Mouse (Mus musculus) ES-Bruce4 (cell line): Measurements from ENCODE around the gene Bckdhb.

ENCODE experiments used
- CTCF ChIP-seq: IDR thresholded peaks from one replicate; pipeline ENCODE4 v1.8.1; 2011; ENCODE audit warnings: low read depth, low read length
- EP300 ChIP-seq: IDR thresholded peaks from 2 replicates; pipeline ENCODE4 v1.6.1; 2011; ENCODE audit warnings: low read depth, low read length; ENCODE audit not compliant: insufficient read depth
- POLR2A ChIP-seq: IDR thresholded peaks from one replicate; pipeline ENCODE4 v1.8.1; 2011; ENCODE audit warnings: low read length; ENCODE audit not compliant: insufficient read depth

DNA sequence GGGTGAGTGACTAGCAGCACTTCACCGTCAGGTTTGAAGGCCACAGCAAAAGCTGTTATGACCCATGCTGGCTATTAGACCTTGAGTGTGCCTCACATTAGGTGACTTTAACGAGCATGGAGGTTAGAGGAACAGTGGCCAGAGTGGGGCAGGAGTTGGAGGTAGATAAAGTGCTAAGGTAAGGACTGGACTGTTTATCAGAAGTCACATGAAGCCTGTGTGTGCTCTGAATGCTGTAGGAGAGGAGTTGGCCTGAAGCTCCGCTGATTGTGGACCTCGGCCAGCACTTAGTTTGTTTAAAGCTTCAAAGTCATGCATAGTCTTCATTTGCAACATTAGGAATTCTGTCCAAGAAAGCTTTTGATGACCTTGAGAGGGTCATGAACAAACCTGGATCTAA, 26.4 kb downstream of the Bckdhb start:
- TF ChIP-seq POLR2A (no peak), EP300 (no peak), CTCF (no peak)
